Mouse (Mus musculus): ENCODE data around the gene Chd4. TPM values are rescaled to one million over a fixed set of nuclear protein-coding genes. Genes with fewer than 3 reads are reported as not detected.

Gene Chd4
- total RNA-seq, 2 experiments from 2014 or later = 75.1 to 84.3 TPM

GRCm38 (mm10) chr6:125088561-125089321 is 7.0 kb upstream of the Chd4 start:
- peak; percentile 80 for DNase-seq
- intact Hi-C loops (cut with DNase I; ENCODE audit: low total_unique reads) = no loop called here

- peak; percentile 85 for DNase-seq
- intact Hi-C loops (cut with DNase I; ENCODE audit: low total_unique reads) = no loop called here
Measured at GRCm38 (mm10) chr6:125089521-125090321, 6.1 kb upstream of the Chd4 start.

GRCm38 (mm10) chr6:125090341-125091085 is 5.3 kb upstream of the Chd4 start:
- intact Hi-C loops (cut with DNase I; ENCODE audit: low total_unique reads) = no loop called here
- no peak for DNase-seq

GRCm38 (mm10) chr6:125092372-125092771 is 3.4 kb upstream of the Chd4 start:
- intact Hi-C loops (cut with DNase I; ENCODE audit: low total_unique reads) = no loop called here
- DNase-seq = no peak

- no peak for DNase-seq
- intact Hi-C loops (cut with DNase I; ENCODE audit: low total_unique reads) = no loop called here
Measured at GRCm38 (mm10) chr6:125094843-125095242, 938 bp upstream of the Chd4 start.

GRCm38 (mm10) chr6:125096279-125096596 is 457 bp downstream of the Chd4 start:
- intact Hi-C loops (cut with DNase I; ENCODE audit: low total_unique reads) = no loop called here
- no peak for DNase-seq

GRCm38 (mm10) chr6:125096597-125097345 is 990 bp downstream of the Chd4 start:
- peak; percentile 74 for DNase-seq
- intact Hi-C loops (cut with DNase I; ENCODE audit: low total_unique reads) = no loop called here

- DNase-seq = no peak
- intact Hi-C loops (cut with DNase I; ENCODE audit: low total_unique reads) = no loop called here
Measured at GRCm38 (mm10) chr6:125097346-125097689, 1.5 kb downstream of the Chd4 start.

- intact Hi-C loops (cut with DNase I; ENCODE audit: low total_unique reads) = no loop called here
- no peak for DNase-seq
Measured at GRCm38 (mm10) chr6:125097951-125098350, 2.2 kb downstream of the Chd4 start.

- DNase-seq = no peak
Measured at GRCm38 (mm10) chr6:125098513-125098912, 2.7 kb downstream of the Chd4 start.

GRCm38 (mm10) chr6:125099421-125099971 is 3.7 kb downstream of the Chd4 start:
- DNase-seq = peak; percentile 20
- intact Hi-C loops (cut with DNase I; ENCODE audit: low total_unique reads) = no loop called here

More at GRCm38 (mm10) chr6:125098513-125098912, 2.7 kb downstream of the Chd4 start:
- intact Hi-C loops (cut with DNase I; ENCODE audit: low total_unique reads) = no loop called here

- DNase-seq = no peak
- intact Hi-C loops (cut with DNase I; ENCODE audit: low total_unique reads) = loop anchor here (5.0 kb wide), 1 partner anchor 36 kb away; no protein-coding TSS in a partner anchor
Measured at GRCm38 (mm10) chr6:125101444-125101843, 5.7 kb downstream of the Chd4 start.

- intact Hi-C loops (cut with DNase I; ENCODE audit: low total_unique reads) = loop anchor here (5.0 kb wide), 1 partner anchor 33 kb away; no protein-coding TSS in a partner anchor
- no peak for DNase-seq
Measured at GRCm38 (mm10) chr6:125104223-125104622, 8.4 kb downstream of the Chd4 start.

- DNase-seq = no peak
- intact Hi-C loops (cut with DNase I; ENCODE audit: low total_unique reads) = no loop called here
Measured at GRCm38 (mm10) chr6:125107705-125108104, 11.9 kb downstream of the Chd4 start.

GRCm38 (mm10) chr6:125109371-125109770 is 13.6 kb downstream of the Chd4 start:
- no peak for DNase-seq
- intact Hi-C loops (cut with DNase I; ENCODE audit: low total_unique reads) = no loop called here

GRCm38 (mm10) chr6:125110927-125111326 is 15.1 kb downstream of the Chd4 start:
- peak; percentile 49 for DNase-seq
- intact Hi-C loops (cut with DNase I; ENCODE audit: low total_unique reads) = loop anchor here (2.0 to 5.0 kb wide), 2 partner anchors 14 to 406 kb away; no protein-coding TSS in a partner anchor

- intact Hi-C loops (cut with DNase I; ENCODE audit: low total_unique reads) = loop anchor here (5.0 kb wide), 1 partner anchor 405 kb away; no protein-coding TSS in a partner anchor
- DNase-seq = no peak
Measured at GRCm38 (mm10) chr6:125112553-125112952, 16.8 kb downstream of the Chd4 start.

GRCm38 (mm10) chr6:125119387-125119786 is 23.6 kb downstream of the Chd4 start:
- DNase-seq = no peak
- intact Hi-C loops (cut with DNase I; ENCODE audit: low total_unique reads) = no loop called here

- intact Hi-C loops (cut with DNase I; ENCODE audit: low total_unique reads) = no loop called here
Measured at GRCm38 (mm10) chr6:125128724-125129123, 32.9 kb downstream of the Chd4 start.

More at GRCm38 (mm10) chr6:125128724-125129123, 32.9 kb downstream of the Chd4 start:
- no peak for DNase-seq
